Mouse (Mus musculus): Measurements from ENCODE around the gene Scn8a. TPM values are rescaled to one million over a fixed set of nuclear protein-coding genes. Genes with fewer than 3 reads are reported as not detected.
"Not testable (repeated sequence)": the region's sequence is repeated elsewhere in the genome, so short reads cannot be mapped to it uniquely, and the experiment has no call there.

Gene Scn8a
- 100 to 1,000 TPM; 223 to 249 TPM for total RNA-seq (2021)

GRCm38 (mm10) chr15:100869558-100869957, at the start of gene Scn8a:
Gene Scn8a, plus strand, starts transcription at chr15:100869858.
- no peak for DNase-seq

- DNase-seq = no peak
Measured at GRCm38 (mm10) chr15:100821824-100822223, 47.8 kb upstream of the Scn8a start.

- DNase-seq = not testable (repeated sequence)
Measured at GRCm38 (mm10) chr15:100822370-100822769, 47.3 kb upstream of the Scn8a start.

GRCm38 (mm10) chr15:100825249-100825856, 44.3 kb upstream of the Scn8a start:
- DNase-seq = no peak

DNA sequence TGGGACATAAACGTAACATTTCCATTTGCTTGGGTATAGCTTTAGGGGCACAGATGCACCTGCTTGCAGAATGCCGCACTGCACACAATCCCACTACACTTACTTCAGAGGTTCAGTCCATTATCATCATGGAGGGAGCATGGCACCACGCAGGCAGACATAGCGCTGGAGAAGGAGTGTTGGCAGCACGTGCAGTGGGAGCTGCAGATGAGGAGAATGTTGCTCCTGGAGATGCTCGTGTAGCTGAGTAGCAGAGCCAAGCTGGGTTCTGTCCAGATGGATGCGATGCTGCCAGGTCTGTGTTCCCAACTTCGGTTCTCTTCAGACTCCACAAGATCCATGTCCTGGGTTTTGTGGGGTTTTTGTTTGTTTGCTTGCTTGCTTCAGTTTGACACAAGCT, 43.6 kb upstream of the Scn8a start:
- DNase-seq = no peak

- peak; percentile 75 to 81 for DNase-seq
Measured at GRCm38 (mm10) chr15:100829775-100830174, 39.9 kb upstream of the Scn8a start.

GRCm38 (mm10) chr15:100830682-100831081, 39.0 kb upstream of the Scn8a start:
- DNase-seq = no peak

- peak; percentile 41 to 44 for DNase-seq
Measured at GRCm38 (mm10) chr15:100832144-100832543, 37.5 kb upstream of the Scn8a start.

DNA sequence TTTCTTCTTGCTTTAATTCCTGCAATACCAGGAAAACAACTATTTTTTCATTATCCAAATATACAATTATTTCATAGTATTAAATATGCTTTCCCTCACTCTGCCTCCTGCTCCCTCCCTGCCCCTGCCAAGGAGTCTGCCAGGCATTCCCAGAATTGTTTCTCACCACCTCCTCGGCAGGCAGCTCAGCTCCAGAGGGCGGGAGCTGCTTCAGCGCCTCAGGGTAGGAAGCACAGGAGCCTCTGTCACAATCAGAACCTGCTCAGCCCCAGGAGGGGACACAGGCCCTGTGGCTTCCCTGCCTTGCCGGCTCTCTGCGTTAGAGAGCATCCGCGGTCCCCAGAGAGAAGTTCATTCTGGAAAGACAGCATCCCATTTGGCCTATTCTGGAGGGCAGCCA, 36.9 kb upstream of the Scn8a start:
- DNase-seq = peak in 1 of 2 experiments; percentile 49

GRCm38 (mm10) chr15:100836729-100837128, 32.9 kb upstream of the Scn8a start:
- DNase-seq = no peak

DNA sequence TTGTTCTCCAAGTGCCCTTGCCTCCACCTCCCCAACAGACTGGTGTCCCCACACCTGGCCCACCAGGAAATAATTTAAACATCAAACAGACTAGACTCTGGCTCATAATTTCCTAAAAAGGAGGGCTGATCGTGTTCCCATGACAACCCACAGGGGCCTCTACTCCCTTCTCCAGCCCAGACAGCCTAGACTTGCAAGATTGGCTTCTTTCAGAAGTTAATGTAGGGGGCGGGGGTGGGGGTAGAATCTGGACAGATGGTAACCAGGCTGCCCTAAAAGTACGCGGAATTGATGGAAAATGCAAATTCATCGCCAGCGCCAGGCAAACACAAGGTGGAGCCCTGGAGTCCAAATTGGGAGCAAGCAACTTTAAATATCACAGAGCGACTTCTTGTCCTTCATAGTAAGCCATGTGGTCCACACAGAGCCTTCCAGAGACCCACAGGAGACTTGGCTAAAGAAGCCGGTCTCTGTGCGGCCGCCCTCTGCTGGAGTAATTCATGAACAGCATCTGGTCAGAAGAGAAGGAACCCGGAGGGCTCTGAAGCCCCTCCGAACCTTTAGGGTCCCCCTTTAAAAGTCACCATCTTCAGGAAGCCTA, 31.0 kb upstream of the Scn8a start:
- no peak for DNase-seq

- no peak for DNase-seq
Measured at GRCm38 (mm10) chr15:100844336-100844735, 25.3 kb upstream of the Scn8a start.

DNA sequence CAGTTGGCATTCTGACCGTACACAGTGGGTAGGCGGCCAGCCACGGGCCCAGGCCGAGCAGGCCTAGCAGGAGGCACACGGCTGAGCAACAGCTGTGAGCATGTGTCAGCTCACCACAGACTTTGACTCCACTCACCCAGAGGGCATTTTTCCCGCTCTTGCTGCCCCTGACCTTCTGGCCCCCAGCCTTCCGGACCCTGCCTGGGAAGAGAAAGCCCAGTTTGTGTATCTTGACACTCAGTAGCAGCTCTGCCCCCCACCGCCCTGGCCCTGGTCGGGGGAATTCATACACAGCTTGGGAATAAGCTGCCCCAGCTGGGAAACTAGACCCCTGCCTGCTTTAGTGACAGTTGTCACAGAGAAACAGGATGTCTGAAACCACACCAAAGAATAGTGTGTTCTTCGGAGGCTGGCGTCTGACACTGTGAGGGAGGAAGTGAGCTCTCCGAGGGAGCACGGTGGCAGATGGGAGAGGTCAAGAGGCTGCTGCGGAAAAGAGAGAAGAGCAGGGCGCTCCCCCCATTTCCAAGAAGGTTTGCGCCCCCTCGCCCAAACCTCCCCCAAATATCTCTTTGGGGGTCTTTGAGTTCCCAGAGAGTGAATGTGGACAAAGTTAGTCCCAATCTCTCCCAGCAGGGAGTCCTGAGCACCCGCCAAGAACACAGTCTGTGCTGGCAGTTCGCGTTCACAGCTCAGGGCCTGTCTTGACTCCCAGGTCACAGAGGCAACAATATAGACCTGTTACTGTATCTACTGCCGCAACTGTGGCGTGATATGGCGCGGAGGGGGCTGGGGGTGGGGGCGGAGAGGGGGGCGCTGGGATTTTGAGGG, 24.4 kb upstream of the Scn8a start:
- no peak for DNase-seq

- no peak for DNase-seq
Measured at GRCm38 (mm10) chr15:100847193-100847592, 22.5 kb upstream of the Scn8a start.

DNA sequence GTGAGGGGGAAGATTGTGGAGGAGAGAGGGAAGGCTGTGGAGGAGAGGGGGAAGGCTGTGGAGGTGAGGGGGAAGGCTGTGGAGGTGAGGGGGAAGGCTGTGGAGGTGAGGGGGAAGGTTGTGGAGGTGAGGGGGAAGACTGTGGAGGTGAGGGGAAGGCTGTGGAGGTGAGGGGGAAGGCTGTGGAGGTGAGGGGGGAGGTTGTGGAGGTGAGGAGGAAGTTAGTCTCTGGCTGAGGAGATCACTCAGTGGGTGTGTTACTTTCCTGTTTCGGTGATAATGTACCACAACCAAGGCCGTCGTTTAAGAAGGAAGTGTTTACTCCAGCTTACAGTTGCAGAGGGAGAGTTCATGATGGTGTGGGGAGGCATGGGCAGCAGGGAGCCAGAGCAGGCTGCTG, 12.1 kb upstream of the Scn8a start:
- no peak for DNase-seq

DNA sequence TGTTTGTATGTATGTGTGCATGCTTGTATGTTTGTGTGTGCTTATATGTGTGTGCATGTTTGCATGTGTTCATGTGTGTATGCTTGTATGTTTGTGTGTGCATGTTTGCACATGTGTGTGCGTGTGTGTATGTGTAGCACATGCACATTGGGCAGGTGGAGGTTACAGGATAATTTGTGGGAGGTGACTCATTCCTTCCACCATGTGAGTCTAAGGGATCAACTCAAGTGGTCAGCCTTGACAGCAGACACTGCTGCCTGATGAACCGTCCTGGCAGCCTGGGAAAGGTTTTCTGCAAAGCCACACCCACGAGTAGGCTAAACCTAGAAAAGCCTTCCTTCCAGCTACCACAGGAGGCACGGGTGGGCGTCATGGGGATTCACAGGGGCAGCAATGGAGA, 8.8 kb upstream of the Scn8a start:
- DNase-seq = no peak

- DNase-seq = no peak
Measured at GRCm38 (mm10) chr15:100865556-100865955, 4.1 kb upstream of the Scn8a start.

DNA sequence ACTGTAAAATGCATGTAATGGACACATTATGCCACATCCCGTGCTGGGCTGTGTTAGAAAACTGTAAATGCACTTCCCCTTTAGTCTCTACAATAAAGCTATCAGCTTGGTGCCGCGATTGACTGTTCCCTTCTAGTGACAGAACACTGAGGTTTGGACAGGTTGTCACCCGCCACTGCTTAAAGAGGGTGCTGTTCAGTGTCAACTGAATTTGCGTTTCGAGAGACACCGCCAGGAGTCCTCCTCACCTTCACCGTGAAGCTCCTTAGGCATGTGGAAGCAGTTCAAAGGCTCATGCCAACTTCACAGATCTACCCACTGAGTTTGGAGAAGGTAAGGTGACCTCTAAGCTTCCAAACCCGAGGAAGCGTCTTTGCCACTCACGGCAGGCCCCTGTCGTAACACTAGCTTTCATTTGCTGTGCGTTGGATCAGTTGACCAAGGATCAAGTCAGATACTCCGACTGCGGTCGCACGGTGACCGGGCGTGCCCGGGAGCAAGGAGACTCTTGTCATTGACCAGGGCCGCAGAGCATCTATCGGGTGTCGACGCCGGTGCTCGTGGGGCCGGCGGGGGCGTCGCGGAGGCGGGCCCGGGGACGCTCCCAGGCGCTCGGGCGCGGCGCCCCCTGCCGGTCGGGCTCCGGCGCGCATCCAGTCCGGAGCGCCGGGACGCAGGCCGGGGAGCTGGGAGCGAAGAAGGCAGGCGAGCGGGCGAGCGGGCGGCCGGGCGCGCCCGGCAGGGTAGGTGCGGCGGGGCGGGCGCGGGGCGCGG, 530 bp downstream of the Scn8a start:
- DNase-seq = peak; percentile 74 to 77

DNA sequence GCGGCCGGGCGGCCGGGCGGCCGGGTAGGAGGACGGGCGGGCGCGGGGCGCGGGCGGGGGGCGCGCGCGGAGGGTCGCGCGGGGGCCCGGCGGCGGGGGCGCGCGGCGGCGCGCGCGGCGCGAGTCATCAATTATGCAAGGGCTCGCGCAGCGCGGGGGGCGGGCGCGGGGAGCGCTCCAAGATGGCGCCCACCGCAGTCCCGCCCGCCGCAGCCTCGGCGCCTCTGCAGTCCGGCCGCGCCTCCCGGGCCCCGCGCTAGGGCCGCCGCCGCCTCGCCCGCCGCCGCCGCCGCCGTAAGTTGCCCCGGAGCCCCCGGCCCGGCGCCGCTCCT, 1.1 kb downstream of the Scn8a start:
- peak; percentile 62 to 66 for DNase-seq

GRCm38 (mm10) chr15:100871107-100872011, 1.7 kb downstream of the Scn8a start:
- DNase-seq = peak; percentile 39 to 50

DNA sequence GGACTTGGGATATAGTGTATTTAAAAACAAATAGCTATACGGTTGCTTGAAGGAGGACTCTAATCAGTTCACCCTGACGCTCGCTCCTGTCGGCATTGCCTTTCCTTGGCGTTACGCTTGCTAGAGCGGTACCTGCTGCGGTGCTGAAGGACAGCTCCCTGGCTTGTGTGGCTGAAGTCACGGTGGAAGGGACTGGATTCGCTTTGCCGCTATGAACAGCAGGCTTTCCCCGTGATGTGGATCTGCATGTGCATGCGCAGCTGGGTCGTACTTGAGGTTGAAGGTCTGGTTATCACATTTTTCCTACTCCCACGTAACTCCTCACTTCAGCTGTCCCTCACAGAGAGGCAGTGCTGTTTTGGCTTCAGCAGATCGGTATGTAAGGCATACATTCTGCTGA, 3.5 kb downstream of the Scn8a start:
- DNase-seq = peak in 1 of 2 experiments; percentile 35

DNA sequence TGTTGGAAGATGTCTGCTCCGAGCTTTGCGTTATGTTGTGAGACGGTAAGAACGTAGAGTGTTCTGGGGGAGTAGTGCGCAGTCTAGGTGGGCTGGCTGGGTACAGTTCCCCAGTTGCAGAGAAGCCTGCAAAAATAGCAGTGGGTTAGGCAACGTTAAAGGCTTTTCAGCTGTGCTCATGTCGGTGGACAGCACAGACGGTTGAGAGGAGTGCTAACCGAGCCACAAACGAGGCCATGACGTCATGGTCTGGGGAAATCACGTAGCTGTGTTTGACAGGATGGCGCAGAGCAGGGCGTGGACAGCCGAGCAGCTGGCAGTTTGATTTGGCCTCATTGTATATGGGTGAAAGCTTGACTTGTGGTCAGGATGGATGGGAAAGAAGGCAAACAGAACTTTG, 9.4 kb downstream of the Scn8a start:
- DNase-seq = no peak
